Mouse (Mus musculus) brain, embryonic 14.5 days (tissue): Measurements from ENCODE around the gene Zfp148. TPM values are rescaled to one million over a fixed set of nuclear protein-coding genes. Genes with fewer than 3 reads are reported as not detected.

ENCODE experiments used
- DNase-seq: peaks from one replicate; pipeline ENCODE4 v3.0.0-alpha.2; 2011; ENCODE audit warnings: low read depth
- CTCF ChIP-seq: fragments of 200-500 bp; IDR thresholded peaks from 2 replicates; pipeline ENCODE4 v1.5.1; 2012; ENCODE audit warnings: inconsistent platforms, mild to moderate bottlenecking, moderate library complexity, borderline replicate concordance; ENCODE audit not compliant: insufficient read depth, insufficient read length; ENCODE audit errors: extremely low read depth
- POLR2A ChIP-seq: fragments of 200-500 bp; IDR thresholded peaks from 2 replicates; pipeline ENCODE4 v1.6.1; 2012; ENCODE audit warnings: mild to moderate bottlenecking, inconsistent platforms, borderline replicate concordance; ENCODE audit not compliant: poor library complexity, insufficient read depth, insufficient read length, severe bottlenecking; ENCODE audit errors: extremely low read depth
- polyA plus RNA-seq: library from polyadenylated mRNA; depleted of rRNA; stranded (reverse); fragments of >200 nt; gene quantifications from 2 replicates; pipeline ENCODE4 v1.2.3, GENCODE M21; 2012

Zfp148 gene
- polyA plus RNA-seq, 1 experiment, result 30.8 TPM

- no peak for DNase-seq
- no peak for TF ChIP-seq CTCF
- no peak for TF ChIP-seq POLR2A
These were observed 34.3 kb upstream of the Zfp148 start for GRCm38 (mm10) chr16:33346376-33346775.

GRCm38 (mm10) chr16:33347134-33347533 is 33.5 kb upstream of the Zfp148 start:
- DNase-seq, result no peak
- TF ChIP-seq POLR2A (no peak), CTCF (no peak)

- DNase-seq, result no peak
- TF ChIP-seq POLR2A (no peak), CTCF (no peak)
These were observed 22.8 kb upstream of the Zfp148 start for GRCm38 (mm10) chr16:33357805-33358204.

- DNase-seq, result no peak
- TF ChIP-seq POLR2A (no peak), CTCF (no peak)
These were observed 14.9 kb upstream of the Zfp148 start for GRCm38 (mm10) chr16:33365772-33366171.

- TF ChIP-seq CTCF, result no peak
- TF ChIP-seq POLR2A, result no peak
- no peak for DNase-seq
These were observed 12.0 kb upstream of the Zfp148 start for GRCm38 (mm10) chr16:33368632-33369031.

- no peak for TF ChIP-seq POLR2A
- no peak for DNase-seq
These were observed 9.8 kb upstream of the Zfp148 start for GRCm38 (mm10) chr16:33370836-33371235.

GRCm38 (mm10) chr16:33372611-33373010 is 8.0 kb upstream of the Zfp148 start:
- DNase-seq, result no peak
- TF ChIP-seq CTCF, result no peak
- TF ChIP-seq POLR2A, result no peak

GRCm38 (mm10) chr16:33373326-33373725 is 7.3 kb upstream of the Zfp148 start:
- no peak for TF ChIP-seq CTCF
- TF ChIP-seq POLR2A, result no peak
- DNase-seq, result no peak

GRCm38 (mm10) chr16:33376266-33376665 is 4.4 kb upstream of the Zfp148 start:
- no peak for DNase-seq
- no peak for TF ChIP-seq CTCF
- no peak for TF ChIP-seq POLR2A

GRCm38 (mm10) chr16:33379219-33379943 is 1.3 kb upstream of the Zfp148 start:
- no peak for TF ChIP-seq POLR2A
- TF ChIP-seq CTCF, result no peak
- DNase-seq, result peak; percentile 80

- no peak for TF ChIP-seq CTCF
- no peak for TF ChIP-seq POLR2A
- DNase-seq, result peak; percentile 79
These were observed 412 bp downstream of the Zfp148 start for GRCm38 (mm10) chr16:33380882-33381613.
